Mouse (Mus musculus) liver, embryonic 12.5 days (tissue): ENCODE results near the gene Get4. TPM values are rescaled to one million over a fixed set of nuclear protein-coding genes. Genes with fewer than 3 reads are reported as not detected.

Source experiments
- ATAC-seq: fragments of 200-750 bp; cut with Nextera tagmentation; 2 replicates; pipeline ENCODE4 v1.8.0; 2017; ENCODE audit warnings: moderate number of reproducible peaks, mild to moderate bottlenecking, moderate library complexity
- H3K27ac ChIP-seq: fragments of 300-500 bp; sonication (generic); 2 replicates; pipeline ENCODE4 v1.5.1; 2016; ENCODE audit warnings: mild to moderate bottlenecking
- H3K27me3 ChIP-seq: fragments of 300-500 bp; sonication (generic); replicated peaks from 2 replicates; pipeline ENCODE4 v1.6.1; 2016; ENCODE audit warnings: mild to moderate bottlenecking, moderate library complexity
- H3K36me3 ChIP-seq: fragments of 300-500 bp; sonication (generic); 2 replicates; pipeline ENCODE4 v1.6.1; 2016; ENCODE audit warnings: mild to moderate bottlenecking, moderate library complexity
- H3K4me1 ChIP-seq: fragments of 300-500 bp; sonication (generic); 2 replicates; pipeline ENCODE4 v1.6.1; 2016
- H3K4me2 ChIP-seq: fragments of 300-500 bp; sonication (generic); 2 replicates; pipeline ENCODE4 v1.6.1; 2016; ENCODE audit warnings: mild to moderate bottlenecking, moderate library complexity
- H3K4me3 ChIP-seq: fragments of 300-500 bp; sonication (generic); 2 replicates; pipeline ENCODE4 v1.5.1; 2016; ENCODE audit warnings: mild to moderate bottlenecking, moderate library complexity
- H3K9ac ChIP-seq: fragments of 300-500 bp; sonication (generic); 2 replicates; pipeline ENCODE4 v1.6.1; 2016; ENCODE audit warnings: mild to moderate bottlenecking, moderate library complexity
- H3K9me3 ChIP-seq: fragments of 300-500 bp; sonication (generic); replicated peaks from 2 replicates; pipeline ENCODE4 v1.6.1; 2016; ENCODE audit warnings: mild to moderate bottlenecking, moderate library complexity
- WGBS: fragments of 180-500 bp; shearing (Covaris S2); methylation state at CpG from one replicate; pipeline ENCODE4 v1.1.7; 2016; ENCODE audit not compliant: insufficient replicate concordance; 5-methylcytosine and 5-hydroxymethylcytosine counted together
- polyA plus RNA-seq: library from polyadenylated mRNA; unstranded; fragments of >200 nt; fragmentation: Nextera tagmentation; extraction: Ambion mirVana; gene quantifications from 2 replicates; pipeline ENCODE4 v1.2.1, GENCODE M21; 2016

The Get4 gene
- polyA plus RNA-seq, 1 experiment from 2014 or later = 165 TPM

DNA sequence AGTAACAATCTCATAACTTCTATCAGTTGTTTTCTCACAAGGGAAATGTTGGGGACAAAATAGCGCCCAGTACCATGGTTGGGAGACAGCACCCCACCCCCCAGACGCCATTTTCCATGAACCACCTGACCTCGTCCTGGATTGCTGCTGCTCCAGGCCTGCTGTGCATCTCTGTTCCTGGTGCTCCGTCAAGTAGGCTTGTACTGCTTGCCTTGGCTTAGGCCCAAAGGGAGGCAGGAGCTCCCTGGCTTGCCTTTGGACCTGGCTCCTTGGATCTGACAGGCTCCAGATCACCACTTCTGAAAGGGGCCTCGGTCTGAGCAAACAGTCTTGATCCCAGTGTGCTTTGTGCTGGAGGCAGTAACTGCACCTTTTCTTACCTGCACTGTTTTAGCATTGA, 7.7 kb downstream of the Get4 start:
- WGBS = 80% methylated on average over 5 of the region's 5 CpGs
- H3K27ac ChIP-seq = no peak overlapping the region
- peaks cover 99% of the 10 kb centered on the region for H3K36me3 ChIP-seq

DNA sequence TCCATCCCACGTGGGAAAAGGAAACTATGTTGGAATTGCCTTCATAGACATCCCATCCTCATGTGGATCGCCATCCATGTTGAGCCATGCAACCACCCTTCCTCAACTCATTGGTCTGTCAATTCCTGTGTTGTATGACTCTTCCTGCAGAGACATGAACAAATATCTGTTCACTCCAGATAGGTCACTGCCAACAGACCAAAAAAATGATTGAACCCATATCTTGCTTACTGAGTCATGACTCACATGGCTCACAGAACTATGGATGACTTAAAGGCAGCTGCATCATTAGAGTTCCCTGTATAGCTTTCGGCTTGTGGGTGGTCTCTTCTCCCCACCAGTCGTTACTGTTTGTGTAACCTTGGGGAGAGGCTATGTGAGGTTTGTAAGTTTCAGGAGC, 9.3 kb downstream of the Get4 start:
- Histone ChIP-seq H3K9ac (no peak overlapping the region), H3K27me3 (no peaks in the 10 kb centered on the region), H3K9me3 (no peaks in the 10 kb centered on the region), H3K36me3 (peaks cover 99% of the 10 kb centered on the region), H3K4me2 (no peak overlapping the region), H3K27ac (0 out of 2 replicates have a peak overlapping the region, but pooled peaks have one; percentile 2), H3K4me3 (no peak overlapping the region), H3K4me1 (peaks cover 55% of the 10 kb centered on the region)
- 84% methylated on average over 4 of the region's 4 CpGs for WGBS
- no peak for ATAC-seq

More for the DNA sequence above, 7.7 kb downstream of the Get4 start:
- Histone ChIP-seq H3K4me2 (no peak overlapping the region), H3K9me3 (no peaks in the 10 kb centered on the region), H3K9ac (no peak overlapping the region), H3K4me3 (no peak overlapping the region), H3K4me1 (peaks cover 71% of the 10 kb centered on the region), H3K27me3 (no peaks in the 10 kb centered on the region)
- no peak for ATAC-seq

DNA sequence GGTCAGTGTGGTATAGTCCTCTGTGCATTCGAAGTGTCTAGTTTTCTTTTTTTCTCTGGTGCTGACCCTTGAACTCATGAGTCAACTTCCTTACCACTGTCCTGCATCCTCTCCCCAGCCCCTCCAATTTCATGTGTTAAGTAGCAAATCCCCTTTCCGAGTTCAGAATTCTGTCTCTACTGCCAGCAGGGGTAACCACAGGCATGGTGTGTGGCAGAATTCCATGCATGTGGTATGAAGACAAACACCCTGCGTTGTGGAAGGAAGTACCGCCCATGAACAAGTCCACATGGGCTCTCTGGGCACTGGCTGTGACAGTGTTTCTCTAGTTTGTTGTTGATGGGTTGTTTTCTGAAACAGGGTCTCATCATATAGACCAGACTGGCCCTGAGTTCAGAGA, 15.5 kb downstream of the Get4 start:
- no peak overlapping the region for H3K9ac ChIP-seq
- ATAC-seq = no peak
- H3K4me3 ChIP-seq = no peak overlapping the region
- no peaks in the 10 kb centered on the region for H3K9me3 ChIP-seq
- H3K36me3 ChIP-seq = peaks cover 75% of the 10 kb centered on the region
- H3K4me2 ChIP-seq = no peak overlapping the region
- 80% methylated on average over 4 of the region's 4 CpGs for WGBS
- H3K27me3 ChIP-seq = no peaks in the 10 kb centered on the region
- no peak overlapping the region for H3K27ac ChIP-seq
- peaks cover 10% of the 10 kb centered on the region; the same call in 1 of the 2 replicates for H3K4me1 ChIP-seq

DNA sequence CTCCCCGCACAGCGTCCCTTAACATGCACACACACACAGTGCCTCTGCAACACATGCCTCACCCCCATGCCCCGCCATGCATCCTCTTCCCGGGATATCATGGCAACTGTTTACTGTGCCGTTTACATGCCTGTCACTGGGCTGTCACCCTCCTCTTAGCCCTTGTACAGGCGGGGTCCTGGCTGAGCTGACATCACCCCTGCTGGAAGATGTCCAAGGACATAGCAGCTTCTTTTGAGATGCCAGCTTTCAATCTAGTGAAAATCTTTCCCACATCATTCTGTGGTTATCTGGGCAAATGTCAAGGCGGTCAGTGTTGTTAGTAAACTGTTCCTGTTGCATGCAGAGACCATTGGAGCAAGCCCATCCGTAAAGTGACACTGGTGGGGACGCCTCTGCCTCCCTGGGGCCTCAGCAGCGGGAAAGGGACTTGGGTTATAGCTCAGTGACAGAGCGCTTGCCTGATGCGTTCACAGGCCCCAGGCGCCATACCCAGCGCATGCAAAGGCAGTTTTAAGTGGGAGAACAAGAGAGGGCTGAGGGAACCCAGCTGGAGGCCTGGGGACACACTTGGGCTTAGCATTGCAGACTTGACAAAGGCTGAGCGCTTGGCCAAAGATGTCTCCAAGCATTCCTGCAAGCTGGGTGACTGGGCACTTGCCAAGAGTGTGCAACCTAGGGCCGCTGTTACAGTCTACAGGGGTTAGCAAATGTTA, 18.8 kb downstream of the Get4 start:
- H3K4me1 ChIP-seq = peaks cover 14% of the 10 kb centered on the region; the same call in 1 of the 2 replicates
- no peaks in the 10 kb centered on the region for H3K9me3 ChIP-seq
- no peak overlapping the region for H3K4me2 ChIP-seq
- H3K4me3 ChIP-seq = no peak overlapping the region
- no peak for ATAC-seq
- peaks cover 42% of the 10 kb centered on the region for H3K36me3 ChIP-seq
- no peak overlapping the region for H3K9ac ChIP-seq
- 81% methylated on average over 16 of the region's 16 CpGs for WGBS
- H3K27ac ChIP-seq = peak overlapping the region; percentile 4; the same call in 1 of the 2 replicates
- H3K27me3 ChIP-seq = no peaks in the 10 kb centered on the region

DNA sequence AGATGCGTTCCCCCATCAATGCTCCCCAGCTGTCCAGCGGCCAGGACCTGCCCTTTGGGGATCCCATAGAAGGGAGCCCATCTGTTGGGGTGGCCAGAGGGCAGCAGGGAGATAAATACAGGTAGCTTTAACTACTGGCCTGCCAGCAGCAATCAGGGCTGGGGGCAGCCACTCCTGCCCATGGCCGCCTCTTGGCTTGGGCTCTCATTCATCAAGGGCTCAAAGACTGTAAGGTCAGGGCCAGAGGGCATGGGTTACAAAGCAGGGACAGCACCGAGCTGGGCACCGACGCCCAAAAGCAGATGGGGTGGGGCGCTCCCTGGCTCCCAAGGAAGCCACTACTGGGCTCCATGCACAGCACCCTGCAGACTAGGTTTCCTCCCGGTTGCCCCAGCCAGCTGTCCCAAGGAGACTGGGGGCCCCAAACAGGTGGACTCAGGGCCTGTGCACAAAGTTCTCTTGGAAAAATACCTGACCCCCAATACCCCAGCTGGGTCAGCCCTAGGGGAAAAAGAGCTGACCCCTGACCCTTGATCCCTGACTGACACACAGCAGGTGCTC, 19.9 kb downstream of the Get4 start:
- Histone ChIP-seq H3K4me1 (peaks cover 14% of the 10 kb centered on the region; the same call in 1 of the 2 replicates), H3K4me2 (no peak overlapping the region), H3K9ac (peak overlapping the region; percentile 27; the same call in 1 of the 2 replicates), H3K9me3 (no peaks in the 10 kb centered on the region), H3K4me3 (no peak overlapping the region), H3K27me3 (no peaks in the 10 kb centered on the region), H3K27ac (no peak overlapping the region), H3K36me3 (peaks cover 31% of the 10 kb centered on the region)
- no peak for ATAC-seq
- 67% methylated on average over 8 of the region's 8 CpGs for WGBS

DNA sequence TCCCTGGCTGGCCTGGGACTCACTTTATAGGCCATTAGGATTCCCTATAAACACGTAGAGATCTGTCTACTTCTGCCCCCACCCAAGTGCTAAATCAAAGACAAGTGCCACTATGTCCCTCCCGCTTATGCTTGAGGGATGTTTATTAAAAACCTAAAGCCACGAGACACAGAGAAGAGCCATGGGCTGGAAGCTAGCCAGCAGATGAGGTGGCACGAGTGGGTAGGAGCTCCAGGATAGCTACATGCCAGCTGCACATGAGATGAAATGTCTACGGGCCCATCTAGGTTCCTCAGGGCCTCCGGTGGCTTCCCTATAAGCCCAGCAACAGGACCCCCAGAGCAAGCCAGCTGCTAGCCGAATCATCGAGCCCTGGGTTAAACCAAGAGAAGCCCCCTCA, 25.2 kb downstream of the Get4 start:
- H3K27me3 ChIP-seq = no peaks in the 10 kb centered on the region
- no peak overlapping the region for H3K4me3 ChIP-seq
- ATAC-seq = no peak
- no peak overlapping the region for H3K4me2 ChIP-seq
- WGBS = 81% methylated on average over 8 of the region's 8 CpGs
- no peaks in the 10 kb centered on the region for H3K36me3 ChIP-seq
- H3K9ac ChIP-seq = no peak overlapping the region
- H3K9me3 ChIP-seq = no peaks in the 10 kb centered on the region
- H3K4me1 ChIP-seq = peaks cover 8% of the 10 kb centered on the region; the same call in 1 of the 2 replicates
- no peak overlapping the region for H3K27ac ChIP-seq

DNA sequence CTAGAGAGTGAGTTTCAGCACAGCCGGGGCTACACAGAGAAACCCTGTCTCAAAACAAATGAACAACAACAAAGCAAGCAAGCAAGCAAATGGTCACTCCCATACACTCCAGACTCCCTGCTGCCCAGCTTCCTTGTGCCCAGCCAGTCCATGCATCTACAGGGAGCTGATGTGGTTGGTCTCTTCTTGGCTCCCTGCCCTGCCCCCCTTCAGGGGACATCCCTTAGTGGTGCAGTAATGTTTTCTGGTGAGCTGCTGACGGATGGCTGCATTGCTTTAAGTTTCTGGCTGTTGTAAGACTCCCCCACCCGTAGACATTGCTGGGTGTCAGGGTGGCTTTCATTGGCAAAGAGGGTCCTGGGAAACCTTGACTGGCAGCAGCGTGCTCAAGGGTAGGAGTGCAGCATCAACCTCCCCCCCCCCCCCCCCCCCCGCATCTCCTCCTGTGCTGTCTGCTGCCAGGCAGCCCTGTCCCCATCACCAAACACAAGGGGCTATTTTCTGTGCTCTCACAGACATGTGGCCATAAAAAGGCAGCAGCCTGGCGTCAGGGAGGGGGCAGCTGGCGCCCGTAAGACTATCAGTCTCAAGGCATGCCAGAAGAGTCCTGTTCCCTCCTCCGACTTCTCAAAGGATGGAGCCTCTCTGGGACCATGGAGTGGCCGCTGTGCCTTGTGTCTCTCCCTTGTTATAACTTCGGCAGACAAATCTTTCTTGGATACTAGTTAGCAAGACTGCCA, 29.4 kb downstream of the Get4 start:
- ATAC-seq = no peak
- H3K27ac ChIP-seq = no peak overlapping the region
- no peak overlapping the region for H3K9ac ChIP-seq
- no peaks in the 10 kb centered on the region for H3K9me3 ChIP-seq
- no peak overlapping the region for H3K4me3 ChIP-seq
- H3K27me3 ChIP-seq = no peaks in the 10 kb centered on the region
- no peak overlapping the region for H3K4me2 ChIP-seq
- 64% methylated on average over 10 of the region's 11 CpGs for WGBS
- H3K4me1 ChIP-seq = peaks cover 19% of the 10 kb centered on the region
- 0 out of 2 replicates have a peak, but pooled peaks cover 2% of the 10 kb centered on the region for H3K36me3 ChIP-seq

DNA sequence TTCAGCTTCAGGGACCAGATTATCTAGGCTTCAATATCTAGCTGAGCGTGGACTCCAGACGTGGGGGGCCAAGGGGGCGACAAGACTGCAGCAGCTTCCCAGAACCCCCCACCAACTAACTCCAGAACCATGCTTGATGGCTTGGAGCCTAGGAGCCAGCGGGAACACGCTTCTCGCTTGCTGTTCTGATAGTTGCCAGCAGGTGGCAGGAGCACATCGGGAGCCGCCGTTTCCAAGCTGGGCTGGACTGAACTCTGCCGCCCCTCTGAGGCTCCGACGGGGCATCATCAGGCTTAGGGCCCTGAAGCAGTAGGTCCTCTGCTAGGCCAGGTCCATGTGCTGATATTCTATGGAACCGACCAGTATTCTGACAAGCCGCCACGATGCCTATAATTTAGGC, 30.1 kb downstream of the Get4 start:
- H3K9ac ChIP-seq = no peak overlapping the region
- 0 out of 2 replicates have a peak, but pooled peaks cover 2% of the 10 kb centered on the region for H3K36me3 ChIP-seq
- peak; percentile 40 for ATAC-seq
- no peaks in the 10 kb centered on the region for H3K27me3 ChIP-seq
- H3K4me1 ChIP-seq = peaks cover 26% of the 10 kb centered on the region
- H3K9me3 ChIP-seq = no peaks in the 10 kb centered on the region
- no peak overlapping the region for H3K4me3 ChIP-seq
- 4% methylated on average over 15 of the region's 15 CpGs for WGBS
- H3K27ac ChIP-seq = no peak overlapping the region
- H3K4me2 ChIP-seq = no peak overlapping the region

DNA sequence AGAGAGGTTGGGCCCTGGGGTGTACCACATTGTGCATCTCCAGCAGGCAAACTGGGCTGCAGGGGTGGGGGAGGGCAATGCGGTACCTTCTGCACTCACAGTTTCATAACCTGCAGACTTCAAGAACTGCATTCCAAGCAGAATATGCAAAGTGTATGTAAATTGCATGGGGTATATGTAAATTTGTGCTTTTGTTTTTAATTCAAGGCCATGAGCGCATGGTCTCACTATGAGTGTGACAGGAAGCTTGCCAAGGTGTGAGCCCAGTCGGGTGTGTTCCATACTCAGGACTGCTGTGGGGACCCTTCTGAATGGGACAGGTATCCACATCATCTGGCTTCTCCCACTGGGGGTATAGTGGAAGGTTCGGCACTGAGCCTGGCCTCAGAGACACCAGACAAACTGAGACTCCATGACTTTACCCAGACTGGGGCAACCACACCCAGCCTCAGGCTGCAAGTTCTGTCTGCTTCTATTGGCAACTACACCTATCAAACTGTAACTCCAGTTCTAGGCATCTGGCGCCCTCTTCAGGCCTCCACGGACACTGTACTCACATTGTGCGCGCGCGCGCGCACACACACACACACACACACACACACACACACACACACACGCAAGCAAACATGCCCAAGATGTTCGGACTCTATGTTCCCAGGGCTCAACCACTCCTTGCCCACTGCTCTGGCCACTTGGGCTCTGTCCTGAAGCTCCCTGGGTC, 31.5 kb downstream of the Get4 start:
- Histone ChIP-seq H3K4me3 (no peak overlapping the region), H3K9ac (no peak overlapping the region), H3K4me2 (no peak overlapping the region), H3K27ac (no peak overlapping the region), H3K9me3 (no peaks in the 10 kb centered on the region), H3K27me3 (no peaks in the 10 kb centered on the region), H3K4me1 (peaks cover 40% of the 10 kb centered on the region), H3K36me3 (0 out of 2 replicates have a peak, but pooled peaks cover 2% of the 10 kb centered on the region)
- 89% methylated on average over 14 of the region's 14 CpGs for WGBS
- ATAC-seq = no peak

DNA sequence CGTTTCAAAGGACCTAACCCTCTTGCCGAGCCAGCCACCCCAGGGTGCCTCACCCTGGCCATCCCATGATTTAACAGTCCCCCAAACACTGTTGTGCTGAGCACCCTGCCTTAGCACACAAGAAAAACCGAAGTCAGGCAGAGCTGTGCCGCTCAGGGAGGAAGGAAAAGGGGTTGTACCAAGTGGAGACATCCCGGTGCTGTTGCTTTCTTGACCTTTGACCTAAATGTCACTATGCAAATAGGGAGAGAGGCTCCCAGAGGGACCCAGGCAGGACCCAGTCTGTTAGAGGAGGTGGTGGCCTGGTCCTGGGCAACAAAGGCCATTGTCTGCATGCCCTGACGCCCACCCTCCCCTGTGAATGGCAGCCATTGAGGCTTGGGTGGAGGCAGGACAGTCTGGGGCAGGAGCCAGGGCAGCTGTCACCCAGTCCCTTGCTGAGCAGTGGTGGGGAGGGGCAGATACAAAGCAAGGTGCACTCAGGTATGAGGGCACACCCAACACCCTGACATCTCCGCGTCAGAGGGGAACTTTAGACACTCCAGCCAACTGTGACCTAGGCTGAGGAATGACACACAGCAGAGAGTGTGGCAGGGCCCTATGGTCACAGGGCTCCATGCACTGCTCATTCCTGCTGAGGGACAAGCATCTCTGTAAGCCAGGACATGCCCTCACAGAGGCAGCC, 33.4 kb downstream of the Get4 start:
- H3K36me3 ChIP-seq = 0 out of 2 replicates have a peak, but pooled peaks cover 2% of the 10 kb centered on the region
- peak; percentile 12 for ATAC-seq
- H3K27me3 ChIP-seq = no peaks in the 10 kb centered on the region
- no peak overlapping the region for H3K9ac ChIP-seq
- no peak overlapping the region for H3K4me2 ChIP-seq
- H3K9me3 ChIP-seq = no peaks in the 10 kb centered on the region
- no peak overlapping the region for H3K4me3 ChIP-seq
- peaks cover 48% of the 10 kb centered on the region for H3K4me1 ChIP-seq
- peak overlapping the region; percentile 67 for H3K27ac ChIP-seq
- WGBS = 37% methylated on average over 8 of the region's 8 CpGs
